Mouse (Mus musculus) cerebral cortex, adult 2 months (tissue): Measurements from ENCODE around the gene Ap3s2.

Experiments used
- WGBS: fragments of 180-500 bp; shearing (Covaris S2); methylation state at CpG from one replicate; pipeline ENCODE4 v1.1.7; 2018; 5-methylcytosine and 5-hydroxymethylcytosine counted together

Gene Ap3s2

DNA sequence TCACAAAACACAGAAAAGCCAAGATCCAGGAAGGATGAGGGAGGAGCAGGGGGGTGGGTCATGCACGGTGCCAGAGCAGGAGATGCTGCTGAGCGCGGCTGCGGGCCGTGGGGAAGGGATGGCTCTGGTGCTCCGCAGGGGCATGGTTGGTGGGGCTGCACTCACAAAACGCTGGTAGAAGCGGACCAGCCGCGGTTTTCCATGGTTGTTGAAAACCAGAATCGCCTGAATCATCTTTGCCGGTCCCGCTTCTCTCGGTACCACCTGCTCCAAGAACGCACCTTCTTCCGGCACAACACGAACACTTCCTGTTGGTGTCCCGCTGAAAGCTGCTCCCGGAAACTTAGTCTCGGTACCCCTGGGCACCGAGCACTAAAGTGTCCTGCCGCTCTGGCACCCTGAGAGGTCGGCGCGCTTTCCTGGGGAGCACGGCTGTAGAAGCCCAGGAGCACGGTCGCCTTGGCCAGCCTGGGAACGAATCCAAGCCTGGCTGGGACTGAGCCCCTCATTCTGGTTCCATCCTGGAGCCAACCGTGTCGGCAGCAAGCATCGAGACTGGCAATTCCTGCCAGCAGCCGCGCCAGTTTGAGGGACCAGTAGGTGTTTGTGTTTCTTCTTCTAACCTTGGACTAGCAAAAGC, at the start of gene Ap3s2:
Gene Ap3s2, minus strand, starts transcription at position 306 of the 640 bp plus-strand sequence.
- under 1% methylated on average over 34 of the region's 34 CpGs for WGBS

GRCm38 (mm10) chr7:79968326-79968725, 47.9 kb upstream of the Ap3s2 start:
- 91% methylated on average over 6 of the region's 6 CpGs for WGBS

DNA sequence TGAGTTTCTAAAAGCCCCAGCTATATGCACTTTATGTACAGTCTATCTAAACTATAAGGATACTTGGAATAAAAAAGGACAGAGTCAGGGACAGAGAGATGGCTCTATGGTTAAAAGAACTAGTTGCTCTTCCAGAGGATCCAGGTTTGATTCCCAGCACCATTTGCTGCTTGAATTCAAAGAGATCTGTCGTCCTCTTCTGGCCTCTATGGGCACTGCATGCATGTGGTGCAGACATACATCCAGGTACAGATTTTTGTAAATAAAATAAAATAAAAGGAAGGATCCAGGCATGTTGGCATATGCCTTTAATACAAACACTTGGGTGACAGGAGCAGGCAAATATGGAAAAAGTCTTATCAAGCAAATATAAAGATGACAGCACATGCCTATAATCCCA, 41.2 kb upstream of the Ap3s2 start:
- 72% methylated on average over 1 of the region's 1 CpGs for WGBS

- WGBS: 100% methylated on average over 1 of the region's 1 CpGs
Observed at GRCm38 (mm10) chr7:79956131-79956530, 35.7 kb upstream of the Ap3s2 start.

DNA sequence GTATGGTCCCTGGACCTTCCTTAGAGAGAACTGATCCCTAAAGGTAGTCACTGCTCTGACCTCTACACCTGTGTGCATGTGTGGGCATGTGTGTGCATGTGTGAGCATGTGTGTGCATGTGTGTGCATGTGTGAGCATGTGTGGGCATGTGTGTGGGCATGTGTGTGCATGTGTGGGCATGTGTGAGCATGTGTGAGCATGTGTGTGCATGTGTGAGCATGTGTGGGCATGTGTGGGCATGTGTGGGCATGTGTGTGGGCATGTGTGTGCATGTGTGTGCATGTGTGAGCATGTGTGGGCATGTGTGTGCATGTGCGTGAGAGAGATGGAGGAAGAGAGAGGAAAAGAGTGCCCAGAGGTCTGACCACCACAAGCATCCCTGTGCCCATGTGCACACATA, 34.4 kb upstream of the Ap3s2 start:
- WGBS: 100% methylated on average over 1 of the region's 1 CpGs

DNA sequence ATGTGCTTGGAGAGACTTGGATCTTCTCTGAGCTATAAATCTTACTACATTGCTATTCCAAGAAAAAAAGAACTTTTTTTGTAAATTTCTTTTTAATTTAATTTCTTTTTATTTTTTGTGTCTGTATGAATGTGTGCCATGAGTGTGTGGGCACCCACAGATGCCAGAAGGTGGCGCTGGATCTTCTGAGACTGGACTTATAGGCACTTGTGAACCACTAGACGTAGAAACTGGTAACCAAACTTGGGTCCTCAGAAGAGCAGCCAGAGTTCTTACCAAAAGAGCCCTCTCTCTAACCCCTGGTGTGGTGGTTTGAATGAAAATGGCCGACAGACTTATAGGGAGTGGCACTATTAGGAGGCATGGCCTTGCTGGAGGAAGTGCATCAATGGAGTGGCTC, 30.6 kb upstream of the Ap3s2 start:
- 74% methylated on average over 3 of the region's 3 CpGs for WGBS

DNA sequence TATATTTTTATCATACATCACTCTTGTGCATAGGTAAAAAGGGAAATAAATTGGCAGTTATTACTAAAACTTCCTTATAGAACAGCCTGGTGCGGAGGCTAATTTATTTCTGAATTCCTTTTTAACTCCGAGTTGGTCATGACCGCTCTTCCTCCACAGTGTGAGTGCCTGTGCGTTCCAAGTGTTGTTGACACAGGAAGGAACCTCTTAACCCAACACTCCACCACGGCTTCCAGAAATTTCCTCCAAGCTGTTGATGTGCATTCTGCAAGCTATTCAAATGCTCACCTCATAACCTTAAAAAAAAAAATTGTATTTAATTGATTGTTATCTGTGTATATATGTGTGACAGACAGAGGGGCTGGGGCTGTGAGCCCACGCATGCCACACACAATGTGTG, 29.8 kb upstream of the Ap3s2 start:
- 49% methylated on average over 6 of the region's 6 CpGs for WGBS

- WGBS: 7% methylated on average over 19 of the region's 19 CpGs
Observed at GRCm38 (mm10) chr7:79935511-79936205, 15.2 kb upstream of the Ap3s2 start.

DNA sequence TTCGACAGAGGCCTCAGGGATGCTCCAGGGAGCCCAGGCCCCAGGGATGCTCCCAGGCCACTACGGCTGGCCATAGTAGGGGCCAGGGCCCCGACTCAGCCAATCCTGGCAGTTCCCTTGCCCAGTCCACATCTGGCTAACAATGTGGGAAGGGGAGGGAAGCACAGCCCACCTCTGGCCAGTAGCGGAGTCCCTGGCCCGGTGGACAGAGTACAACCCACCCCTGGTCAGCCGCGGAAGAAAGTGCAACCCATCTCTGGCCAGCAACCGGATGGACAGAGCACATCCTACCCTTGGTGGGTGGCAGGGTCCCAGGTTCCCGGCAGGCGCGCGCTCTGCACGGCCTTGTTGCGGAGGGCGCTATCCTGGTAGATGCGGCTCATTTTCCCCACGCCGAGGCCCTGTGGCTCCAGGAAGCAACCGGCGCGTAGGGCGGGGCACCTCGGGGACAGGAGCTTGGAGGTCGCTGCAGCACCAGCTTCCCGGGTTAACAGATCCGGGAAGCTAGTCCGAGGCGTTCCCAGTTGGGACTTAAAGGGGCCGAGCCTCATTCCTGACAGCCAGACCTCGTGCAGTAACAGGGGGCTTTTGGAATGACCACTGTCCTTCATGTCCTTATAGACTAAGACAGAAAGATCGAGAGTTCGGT, 14.5 kb upstream of the Ap3s2 start, which contains the start of gene Arpin:
Gene Arpin, minus strand, starts transcription at position 498 of the 649 bp plus-strand sequence.
- 2% methylated on average over 32 of the region's 32 CpGs for WGBS

DNA sequence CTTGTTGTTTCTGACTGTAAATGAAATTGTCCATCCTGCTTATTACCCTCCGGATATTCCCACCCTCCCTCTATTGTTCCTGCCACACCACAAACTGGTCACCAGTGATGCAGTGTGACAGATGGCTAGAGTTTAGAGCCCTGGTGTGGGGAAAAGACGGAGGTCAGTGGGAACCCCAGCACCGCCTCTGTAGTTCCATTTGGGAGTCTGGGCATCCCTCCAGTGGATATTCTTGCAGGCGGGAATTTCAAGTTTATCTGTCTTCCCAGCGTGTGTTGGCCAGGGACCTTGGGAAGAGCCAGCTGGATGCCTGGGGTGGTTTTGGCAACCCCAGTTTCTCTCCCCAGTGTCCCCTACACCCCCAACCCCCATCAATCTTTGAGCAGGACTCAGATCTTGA, 14.0 kb upstream of the Ap3s2 start:
- WGBS: 12% methylated on average over 5 of the region's 5 CpGs

DNA sequence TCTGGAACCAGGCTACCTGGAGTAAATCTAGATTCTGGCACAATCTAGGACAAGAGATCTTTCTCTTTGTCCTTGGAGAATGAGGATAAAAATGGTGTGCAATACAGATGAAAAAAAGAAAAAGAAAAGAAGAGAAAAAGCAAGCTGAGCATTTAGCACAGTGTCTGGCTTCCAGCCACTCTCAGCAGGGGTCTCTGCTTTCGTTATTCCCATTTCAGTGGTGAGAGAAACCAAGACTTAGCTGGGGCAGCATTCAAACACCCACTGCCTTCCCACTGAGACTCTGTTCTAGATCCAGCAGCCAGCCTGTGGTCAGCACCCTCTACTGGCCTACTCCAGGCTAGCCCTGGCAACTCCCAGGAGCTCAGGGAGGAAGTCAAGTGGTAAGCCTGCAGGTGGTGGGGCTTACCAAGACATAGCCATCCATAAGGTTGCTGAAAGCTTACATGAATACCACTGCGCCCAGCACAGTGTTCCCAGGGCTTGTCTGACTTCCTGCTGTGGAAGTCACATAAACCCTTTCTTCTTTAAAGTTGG, 8.1 kb upstream of the Ap3s2 start:
- WGBS: 66% methylated on average over 2 of the region's 2 CpGs

- 57% methylated on average over 3 of the region's 3 CpGs for WGBS
Observed at GRCm38 (mm10) chr7:79914556-79914955, 5.9 kb downstream of the Ap3s2 start.

- WGBS: 50% methylated on average over 2 of the region's 2 CpGs
Observed at GRCm38 (mm10) chr7:79907356-79907755, 13.1 kb downstream of the Ap3s2 start.

DNA sequence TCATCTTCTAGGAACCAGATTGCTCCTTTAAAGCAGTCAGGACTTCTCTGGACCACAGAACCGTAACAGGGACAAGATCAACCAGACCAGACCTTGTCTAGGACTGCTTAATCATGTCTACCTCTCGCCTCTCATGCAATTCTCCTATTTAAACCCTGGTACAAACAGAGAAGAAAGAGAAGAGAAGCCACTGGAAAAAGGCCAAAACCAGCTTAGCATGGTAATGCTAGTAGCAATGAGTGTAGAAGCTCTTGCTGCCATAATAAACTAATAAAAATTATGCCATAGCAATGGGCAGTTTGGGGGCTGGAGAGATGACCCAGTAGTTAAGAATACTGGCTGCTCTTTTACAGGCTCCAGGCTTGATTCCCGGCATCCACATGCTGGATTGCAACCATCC, 13.5 kb downstream of the Ap3s2 start:
- WGBS: 90% methylated on average over 3 of the region's 3 CpGs

DNA sequence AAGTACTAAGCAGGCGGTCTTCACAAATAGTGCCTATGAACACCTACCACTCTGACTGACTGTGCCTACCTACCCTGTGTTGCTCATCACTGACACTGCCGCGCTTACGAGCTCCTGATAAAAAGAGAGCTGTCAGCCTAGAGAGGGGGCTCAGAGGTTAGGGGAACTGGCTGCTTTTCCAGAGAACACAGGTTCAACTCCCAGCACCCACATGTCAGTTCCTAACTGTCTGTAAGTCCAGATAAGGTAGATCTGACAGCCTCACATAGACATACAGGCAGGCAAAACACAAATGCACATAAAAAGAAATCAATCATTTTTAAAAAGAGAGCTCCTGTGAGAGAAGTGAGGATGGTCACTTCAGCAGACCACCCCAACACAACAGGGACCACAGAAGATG, 15.3 kb downstream of the Ap3s2 start:
- 89% methylated on average over 4 of the region's 4 CpGs for WGBS

DNA sequence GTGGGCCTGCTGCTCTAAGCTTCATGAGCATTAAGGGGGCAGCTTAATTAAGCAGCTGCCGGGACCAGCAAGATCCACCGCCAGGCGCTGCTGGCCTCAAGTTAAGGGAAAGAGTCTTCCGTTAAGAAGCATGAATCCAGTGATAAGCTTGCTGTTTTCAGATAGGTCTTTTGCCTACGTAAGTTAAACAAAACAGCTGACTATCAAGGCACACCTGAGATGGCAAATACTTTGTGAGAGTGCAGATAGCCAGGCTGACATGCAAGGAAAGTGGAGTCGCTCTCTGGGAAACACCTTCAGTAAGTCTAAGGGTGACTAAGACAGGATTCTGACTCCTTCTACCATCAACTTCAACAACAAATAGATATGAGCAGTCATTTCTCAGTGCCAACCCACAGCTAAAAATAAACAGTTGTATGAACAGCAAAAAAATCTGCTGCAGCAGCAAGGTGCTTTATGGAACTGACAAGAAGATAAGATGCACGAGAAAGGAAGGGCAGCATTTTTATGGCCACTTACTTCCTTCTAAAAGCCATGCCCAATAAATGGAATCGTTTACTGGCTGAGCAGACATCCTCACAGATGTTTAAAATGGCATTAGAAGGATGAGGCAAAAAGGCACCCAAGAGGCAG, 17.2 kb downstream of the Ap3s2 start:
- 90% methylated on average over 8 of the region's 8 CpGs for WGBS

- 95% methylated on average over 6 of the region's 6 CpGs for WGBS
Observed at GRCm38 (mm10) chr7:79900753-79901152, 19.7 kb downstream of the Ap3s2 start.

- 88% methylated on average over 3 of the region's 3 CpGs for WGBS
Observed at GRCm38 (mm10) chr7:79895225-79895624, 25.2 kb downstream of the Ap3s2 start.

DNA sequence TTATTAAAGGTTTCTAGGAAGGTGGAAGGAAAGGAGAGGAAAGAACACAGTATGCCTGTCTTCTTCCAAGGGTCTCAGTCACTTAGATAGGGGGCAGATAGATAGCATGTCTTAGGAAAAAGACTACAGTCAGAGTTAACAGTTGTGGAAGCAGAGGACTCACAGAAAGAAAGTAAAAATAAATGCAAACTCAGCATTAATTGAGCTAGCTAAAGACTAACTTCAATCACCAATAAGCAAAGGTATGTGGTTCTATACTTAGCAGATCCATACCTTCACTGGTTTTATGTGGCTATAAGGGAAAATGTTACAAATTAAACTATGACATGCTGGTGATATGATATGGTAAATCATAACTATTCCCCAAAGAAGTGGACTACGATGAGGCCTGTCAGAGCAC, 25.7 kb downstream of the Ap3s2 start:
- WGBS: 94% methylated on average over 1 of the region's 1 CpGs

DNA sequence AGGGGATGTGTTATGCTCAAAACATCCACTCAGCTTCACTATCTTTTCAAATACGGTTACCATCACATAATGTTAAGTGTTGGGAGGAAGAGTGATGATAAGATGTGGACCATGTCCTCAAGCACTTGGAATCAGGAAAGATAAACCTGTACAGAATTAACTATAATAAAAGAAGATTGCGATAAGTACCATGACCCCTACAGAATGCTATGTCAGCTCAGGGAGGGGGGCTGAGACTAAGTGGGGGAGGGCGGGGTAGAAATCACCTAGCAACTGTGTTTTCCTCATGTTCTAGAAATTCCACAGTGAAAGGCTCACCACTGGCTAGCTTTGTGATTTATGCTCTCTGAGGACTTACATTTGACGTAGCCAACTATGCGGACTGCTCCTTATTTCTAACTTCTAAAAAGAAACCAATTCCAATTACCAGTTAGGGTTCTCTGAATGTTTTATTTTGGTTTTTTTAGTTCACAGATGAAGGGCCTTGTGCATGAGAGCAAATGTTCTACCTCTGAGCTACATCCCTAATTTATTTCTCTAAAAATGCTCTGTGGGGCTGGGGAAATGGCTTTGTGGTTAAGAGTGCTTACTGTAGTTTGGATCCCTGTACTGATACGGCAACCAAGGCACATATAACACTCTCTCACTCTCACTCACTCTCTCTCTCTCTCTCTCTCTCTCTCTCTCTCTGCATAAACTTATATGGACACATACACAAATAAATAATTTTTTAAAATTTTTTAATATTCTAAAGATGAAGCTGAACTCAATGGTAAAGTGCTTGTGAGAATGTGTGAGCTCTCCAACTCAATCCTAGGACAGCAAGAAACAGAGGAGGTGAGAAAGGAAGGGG, 27.6 kb downstream of the Ap3s2 start:
- 96% methylated on average over 6 of the region's 6 CpGs for WGBS
